Mouse (Mus musculus) kidney, adult 2 months (tissue): ENCODE measurements at regions not wholly inside any gene's neighbourhood (a gene's known extent, or its start where the extent isn't known, plus 50 kb on each side); places are given as distances from the start of the nearest gene placed in this dataset.

Experiments used
- CTCF ChIP-seq: fragments of 200-500 bp; conservative IDR thresholded peaks from 2 replicates; pipeline ENCODE4 v1.5.1; 2011; ENCODE audit warnings: low read depth, mild to moderate bottlenecking, control low read depth, low read length, moderate library complexity, mixed read lengths; ENCODE audit not compliant: insufficient read depth, insufficient read length
- POLR2A ChIP-seq: fragments of 200-500 bp; IDR thresholded peaks from one replicate; pipeline ENCODE4 v1.6.1; 2011; ENCODE audit warnings: low read depth, low read length, control low read depth

- TF ChIP-seq CTCF: no peak
- TF ChIP-seq POLR2A: no peak
Observed at GRCm38 (mm10) chr1:137800752-137801151, 374.8 kb downstream of the Ptprc start.
